Mouse (Mus musculus): ENCODE results near the gene Dcun1d5.

DNA sequence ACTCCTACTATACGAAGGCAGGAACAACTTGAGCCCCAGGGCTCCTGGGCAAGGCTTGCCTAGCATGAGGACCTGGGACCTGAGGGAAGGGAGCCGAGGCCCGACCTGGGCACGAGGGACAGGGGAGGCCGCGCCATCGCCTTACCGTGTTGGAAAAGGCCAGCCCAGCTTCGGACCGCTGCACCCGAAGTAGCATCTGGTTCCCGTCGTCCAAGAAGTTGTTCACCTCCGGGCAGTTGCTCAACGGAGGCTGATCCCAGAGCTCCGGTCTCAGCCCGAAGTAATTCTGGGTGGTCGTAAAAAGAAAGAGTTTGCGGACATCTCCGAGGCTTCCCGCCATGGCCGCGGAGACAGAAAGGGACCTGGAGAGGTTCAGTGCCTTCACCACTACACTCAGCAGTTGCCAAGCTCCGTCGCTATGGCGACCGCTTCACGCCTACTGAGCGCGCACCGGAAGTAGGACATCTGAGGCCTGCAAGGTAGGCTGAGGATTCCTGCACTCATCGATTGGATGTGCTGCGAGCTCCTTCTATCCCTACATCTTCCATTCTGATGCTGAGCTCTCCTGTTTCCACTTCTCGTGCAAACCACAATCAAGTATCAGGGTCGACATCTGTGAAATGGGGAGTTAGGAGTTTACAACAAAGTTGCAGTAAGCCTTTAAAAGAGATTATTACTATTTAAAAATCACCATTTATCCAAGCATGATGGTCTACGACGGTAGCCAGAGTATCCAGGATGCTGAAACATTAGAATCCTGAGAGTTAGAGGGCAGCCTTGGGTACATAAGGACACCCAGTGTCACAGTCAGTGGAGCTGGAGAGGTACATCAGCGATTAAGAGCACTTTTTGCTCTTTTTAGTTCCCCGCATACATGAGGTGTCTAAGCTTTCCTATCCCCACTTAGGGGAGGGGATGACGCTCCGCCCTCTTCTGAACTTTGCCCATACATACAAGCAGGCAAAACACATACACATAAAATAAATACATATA is 7.4 kb upstream of the Dcun1d5 start:
- TF ChIP-seq CTCF (IDR thresholded peaks at IDR 0.05; ENCODE audit: borderline replicate concordance, insufficient read depth, low read length) (no peak), POLR2A (IDR thresholded peaks at IDR 0.05; ENCODE audit: low read depth, low read length) (peak; percentile 46)

All from embryonic fibroblast, embryonic 13.5 days (primary cell).